Mouse (Mus musculus) frontal cortex, postnatal 36 days (tissue): Measurements from ENCODE around the gene Gm17606.
"Not testable (repeated sequence)": the region's sequence is repeated elsewhere in the genome, so short reads cannot be mapped to it uniquely, and the experiment has no call there.

Experiments used
- DNase-seq, 2 experiments: peaks; one replicate each; pipeline ENCODE4 v3.0.0; 2022; ENCODE audit warnings: low spot score in 2 of 2

Gm17606 gene

DNA sequence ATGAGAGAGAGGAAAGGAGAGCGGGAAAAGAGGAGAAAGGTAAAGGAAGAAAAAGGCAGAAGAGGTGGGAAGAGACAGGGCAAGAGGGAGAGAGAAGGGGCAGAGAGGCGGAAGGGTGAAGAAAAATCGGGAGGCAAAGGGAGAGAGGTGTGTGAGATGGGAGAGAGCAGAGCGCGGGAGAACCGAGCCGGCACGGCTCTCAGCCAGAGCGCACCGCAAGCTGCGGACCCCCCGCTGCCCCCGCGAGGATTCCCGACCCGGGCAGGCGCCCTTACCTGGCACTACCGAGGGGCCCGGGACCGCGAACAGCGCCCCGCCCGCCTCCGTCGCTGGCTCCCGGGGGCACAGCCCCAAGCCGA lies at the start of gene Gm17606:
TSS of gene Gm17606 (plus strand) at position 7 of the 359 bp plus-strand sequence.
- no peak for DNase-seq

DNA sequence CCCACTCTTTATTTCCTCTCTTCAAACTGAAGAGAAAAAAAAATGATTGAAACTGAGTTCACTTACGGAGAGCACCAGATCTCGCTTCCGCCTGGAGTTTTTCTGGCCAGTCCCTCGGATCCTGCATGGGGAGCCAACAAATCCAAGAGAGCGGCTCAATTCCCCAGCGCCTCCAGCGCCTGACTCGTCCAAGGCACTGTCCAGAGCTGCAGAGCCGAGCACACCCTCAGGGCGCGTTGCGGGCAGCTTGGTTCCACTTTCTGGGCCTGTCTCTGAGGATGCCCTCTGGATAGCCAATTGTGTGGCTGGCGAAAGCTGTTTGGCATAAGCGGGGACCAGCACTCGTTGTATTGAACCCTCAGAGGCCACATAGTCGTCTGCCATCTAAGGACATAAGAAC lies 49.7 kb upstream of the Gm17606 start:
- no peak for DNase-seq

DNA sequence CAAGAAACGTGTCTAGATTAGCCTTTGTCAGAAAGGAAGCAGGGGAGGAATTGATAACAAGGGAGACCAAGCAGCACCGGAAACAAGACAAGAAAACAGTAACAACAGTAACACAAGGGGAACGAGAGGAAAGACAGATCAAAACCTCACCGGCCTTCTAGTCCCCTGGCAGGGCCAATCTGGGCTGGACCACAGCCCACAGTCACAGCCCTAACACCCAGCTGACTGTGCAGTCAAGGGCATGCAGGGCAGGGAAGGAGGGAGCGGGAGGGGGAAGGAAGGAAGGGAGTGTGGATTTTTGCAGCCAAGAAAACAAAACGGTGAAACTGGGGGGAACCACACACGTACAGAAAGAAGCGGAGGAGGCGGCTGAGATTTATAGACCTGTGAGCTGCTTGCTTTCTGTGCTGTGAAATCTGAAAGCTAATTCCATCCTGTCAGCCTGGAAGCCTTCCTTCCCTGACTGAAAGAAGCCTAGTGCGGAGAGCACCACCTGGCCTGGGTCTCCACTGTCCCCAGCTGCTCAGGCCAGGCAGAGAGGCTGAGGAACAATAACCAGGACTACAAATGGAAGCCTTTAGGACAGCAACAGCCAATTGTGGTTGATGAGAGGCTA lies 48.3 kb upstream of the Gm17606 start:
- DNase-seq, result peak; percentile 50 to 68

DNA sequence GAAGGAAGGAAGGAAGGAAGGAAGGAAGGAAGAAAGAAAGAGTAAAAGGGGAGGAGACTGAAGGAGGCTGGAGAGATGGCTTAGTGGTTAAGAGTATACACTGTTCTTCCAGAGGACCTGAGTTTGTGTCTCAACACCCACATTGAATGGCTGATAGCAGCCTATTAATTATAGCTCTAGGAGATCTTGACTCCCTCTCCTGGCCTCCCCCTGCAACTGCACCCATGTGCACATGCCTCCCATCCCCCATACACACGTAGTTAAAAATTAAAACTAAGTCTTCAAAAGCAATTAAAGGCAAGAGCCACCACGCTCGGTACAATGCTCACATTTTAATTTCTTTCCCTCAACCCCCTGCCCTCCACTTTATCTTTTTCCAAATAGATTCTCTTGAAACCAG lies 46.7 kb upstream of the Gm17606 start:
- DNase-seq, result no peak

DNA sequence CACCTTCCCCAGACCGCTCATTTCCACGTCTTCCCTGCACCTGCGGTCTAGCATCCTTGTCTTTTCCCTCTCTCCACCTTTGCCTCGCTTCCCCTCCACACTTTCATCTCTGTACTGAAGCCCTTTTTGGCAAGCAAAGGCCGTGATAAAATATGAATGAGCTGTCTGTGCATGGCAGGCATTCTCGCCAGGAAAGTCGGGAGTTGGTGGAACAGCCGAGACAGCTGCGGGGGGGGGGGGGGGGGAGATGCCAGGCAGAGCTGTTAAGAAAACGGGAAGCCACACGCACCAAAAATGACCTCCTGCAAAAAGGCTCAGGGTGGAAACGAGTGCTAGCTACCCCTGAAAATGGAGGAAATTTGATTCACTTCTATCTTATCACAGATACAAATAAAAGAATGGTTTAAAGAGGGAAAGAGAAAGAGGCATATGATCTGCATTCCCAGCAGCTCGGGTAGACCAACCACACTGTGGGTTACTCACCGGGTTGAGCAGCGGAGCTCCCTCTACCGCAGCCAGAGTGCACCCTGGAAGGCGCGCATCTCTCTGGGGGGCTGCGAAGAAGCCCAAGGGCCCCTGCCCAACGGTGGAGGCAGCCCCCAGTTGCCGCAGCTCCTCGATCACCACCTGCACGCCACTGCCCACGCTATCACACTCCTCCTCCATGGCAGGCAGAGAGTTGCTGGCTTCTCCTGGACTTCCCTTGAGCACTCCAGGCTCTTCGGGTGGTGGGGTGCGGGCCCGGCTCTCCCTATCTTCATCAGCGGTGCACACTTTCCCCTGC lies 45.9 kb upstream of the Gm17606 start:
- peak; percentile 55 to 57 for DNase-seq

DNA sequence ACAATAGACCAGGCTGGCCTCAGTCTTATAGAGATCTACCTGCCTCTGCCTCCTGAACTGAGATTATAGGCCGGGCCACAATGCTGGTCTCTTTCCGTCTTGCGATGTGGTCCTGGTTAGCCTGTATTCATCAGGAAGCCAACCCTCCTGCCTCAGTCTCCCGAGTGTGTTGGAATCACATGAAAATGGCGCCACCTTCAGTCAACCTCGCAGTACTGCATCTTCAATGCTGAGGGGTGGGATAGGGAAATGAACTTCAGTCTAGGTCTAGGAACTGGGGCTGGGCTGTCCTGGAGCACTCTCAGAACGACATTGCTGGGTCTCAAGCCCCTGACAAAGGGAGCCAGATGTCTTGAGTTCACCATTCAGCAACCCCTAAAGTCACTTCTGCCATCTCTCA lies 43.7 kb upstream of the Gm17606 start:
- DNase-seq, result no peak

DNA sequence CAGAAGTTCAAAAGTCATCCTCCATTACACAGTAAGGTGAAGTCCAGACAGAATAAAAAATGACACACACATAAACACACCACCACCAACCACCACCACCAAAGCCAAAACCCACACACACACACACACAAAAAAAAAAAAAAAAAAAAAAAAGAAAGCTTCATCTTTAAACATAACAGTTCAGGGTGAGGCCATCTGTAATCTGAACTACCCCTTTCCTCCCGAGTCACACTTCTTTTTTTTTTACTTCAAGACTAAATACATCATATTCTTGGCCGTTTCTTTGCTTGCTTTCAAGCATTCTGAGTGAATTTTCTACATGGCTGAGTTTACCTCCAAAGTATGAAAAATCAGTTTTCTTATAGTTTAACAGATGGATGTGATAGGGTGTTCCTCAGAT lies 39.2 kb upstream of the Gm17606 start:
- no peak for DNase-seq

DNA sequence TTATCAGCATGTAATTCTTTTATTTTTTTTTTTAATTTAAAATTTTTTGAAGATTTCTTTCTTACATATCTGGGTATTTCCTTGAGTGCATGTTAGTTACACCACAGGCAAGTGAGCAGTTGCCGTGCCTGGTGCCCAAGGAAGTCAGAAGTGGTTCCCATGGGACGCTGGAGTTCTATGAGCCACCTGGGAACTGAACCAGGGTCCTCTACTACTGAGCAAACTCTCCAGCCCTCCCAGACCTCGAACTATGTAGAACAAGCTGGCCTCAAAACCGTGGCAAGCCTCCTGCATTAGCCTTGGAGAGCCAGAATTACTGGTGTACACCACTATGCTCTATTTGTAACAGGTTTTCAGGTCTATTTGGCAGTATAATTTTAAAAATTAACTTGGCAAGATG lies 38.1 kb upstream of the Gm17606 start:
- no peak for DNase-seq

DNA sequence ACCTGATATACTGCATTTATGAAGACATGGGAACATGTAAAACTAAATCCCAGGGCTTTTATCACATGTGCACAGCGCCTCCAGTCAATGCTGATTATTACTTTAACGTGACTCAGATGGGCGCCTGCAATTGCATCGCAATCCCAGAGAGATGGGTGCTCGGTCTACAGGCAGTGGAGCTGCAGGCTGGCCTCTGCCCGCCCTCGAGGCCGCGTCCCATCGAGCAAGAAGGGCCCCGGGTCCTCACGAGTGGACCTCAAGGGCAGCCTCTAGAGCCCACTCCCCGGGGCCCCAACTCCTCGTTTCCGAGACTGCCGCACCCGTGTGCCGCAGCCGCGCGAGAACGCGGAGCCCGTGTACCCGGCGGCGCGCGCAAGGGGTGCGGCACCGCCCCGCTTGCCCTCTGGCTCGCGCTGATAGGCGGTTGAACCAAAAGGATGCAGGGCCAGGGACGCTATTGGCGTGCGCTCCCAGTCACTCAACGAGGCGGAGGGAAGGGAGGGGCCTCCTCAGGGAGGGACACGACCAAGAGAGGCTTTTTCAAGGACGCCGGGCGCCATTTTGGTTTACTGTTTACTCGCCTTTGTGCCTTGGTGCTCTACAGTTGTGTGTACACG lies 37.6 kb upstream of the Gm17606 start:
- DNase-seq, result peak; percentile 93 to 95

DNA sequence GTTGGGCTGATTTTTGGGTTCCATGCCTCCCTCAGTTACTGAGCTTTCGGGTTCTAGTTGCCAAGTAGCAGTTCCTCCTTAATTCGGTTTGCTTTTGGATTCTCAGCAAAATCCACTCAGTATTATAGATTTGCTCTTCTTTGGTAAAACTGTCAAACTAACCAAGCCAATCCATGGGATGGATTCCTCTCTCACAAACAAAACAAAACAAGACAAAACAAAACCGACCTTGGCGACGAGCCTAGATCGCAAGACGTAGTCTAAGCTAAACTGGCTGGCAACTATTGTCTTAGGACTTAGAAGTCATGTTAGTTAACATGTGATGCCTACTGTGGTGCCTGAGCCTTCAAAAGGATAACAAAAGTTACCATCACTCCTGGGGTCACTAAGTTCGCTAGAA lies 37.1 kb upstream of the Gm17606 start:
- DNase-seq, result no peak

DNA sequence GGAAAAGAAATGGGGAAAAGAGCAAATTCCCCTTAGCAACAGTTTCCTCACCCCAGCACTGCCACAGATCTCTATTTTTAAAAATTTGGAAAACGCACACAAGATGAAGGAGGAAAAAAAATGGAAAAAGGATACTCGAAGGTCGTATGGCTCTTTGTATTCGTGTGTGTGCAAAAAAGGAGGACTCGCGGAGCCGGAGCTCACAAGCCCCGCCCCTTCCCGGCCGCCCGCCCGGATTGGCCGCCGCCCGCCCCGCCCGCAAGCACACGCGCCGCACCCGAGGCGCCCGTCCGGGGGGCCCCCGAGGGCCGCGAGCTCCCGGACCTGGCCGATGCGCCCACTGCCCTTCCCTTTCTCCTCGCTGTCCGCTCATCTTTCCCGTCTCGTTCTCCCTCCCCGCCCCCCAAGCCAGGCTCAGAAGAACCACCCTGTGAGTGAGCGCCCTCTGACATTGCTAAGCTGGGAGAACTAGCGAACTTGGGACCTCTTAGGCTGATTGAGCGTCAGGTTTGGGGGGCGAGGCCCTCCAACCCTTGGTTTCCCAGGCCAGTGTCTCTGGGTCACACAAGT lies 34.9 kb upstream of the Gm17606 start, which contains the start of gene 4931414P19Rik:
TSS of gene 4931414P19Rik (minus strand) at position 242 of the 570 bp plus-strand sequence.
- peak; percentile 70 to 71 for DNase-seq

DNA sequence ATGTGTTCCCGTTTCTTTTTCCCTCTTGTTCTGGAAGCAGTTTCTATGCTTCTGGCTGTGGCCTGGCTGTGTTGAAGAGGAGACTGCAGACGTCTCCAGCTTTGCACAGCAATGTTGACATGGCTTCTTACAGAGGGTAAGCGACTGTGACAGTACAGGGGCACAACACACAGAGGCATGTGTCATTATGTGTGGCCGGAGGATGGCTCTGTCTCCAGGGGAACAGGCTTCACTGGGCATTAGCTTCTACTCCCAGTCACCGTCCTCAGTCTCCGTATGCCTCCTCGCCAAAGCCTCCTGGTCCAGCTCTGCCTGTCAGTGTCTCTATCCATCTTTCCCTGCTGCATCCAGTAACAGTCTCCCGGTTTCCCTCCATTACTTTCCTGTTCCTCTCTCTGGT lies 33.5 kb upstream of the Gm17606 start:
- DNase-seq, result no peak

DNA sequence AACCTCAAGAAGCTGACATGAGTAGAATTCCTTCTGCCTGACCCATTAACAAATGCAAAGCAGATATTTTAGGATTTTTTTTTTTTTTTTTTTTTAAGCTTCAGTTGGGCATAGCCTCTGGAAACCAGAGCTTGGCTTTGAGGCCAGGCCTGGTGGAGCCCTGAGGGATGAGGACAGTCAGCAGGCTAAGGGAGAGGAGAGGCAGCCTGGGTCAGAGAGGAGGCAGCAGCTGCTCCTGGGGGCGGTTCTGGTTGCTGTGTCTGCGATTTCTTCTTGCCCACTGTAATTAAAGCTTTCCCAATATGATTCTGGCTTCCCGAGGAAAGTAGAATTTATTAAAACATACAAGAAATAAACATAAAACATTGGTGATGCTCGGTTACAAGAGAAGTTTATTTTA lies 31.5 kb upstream of the Gm17606 start:
- DNase-seq, result no peak

DNA sequence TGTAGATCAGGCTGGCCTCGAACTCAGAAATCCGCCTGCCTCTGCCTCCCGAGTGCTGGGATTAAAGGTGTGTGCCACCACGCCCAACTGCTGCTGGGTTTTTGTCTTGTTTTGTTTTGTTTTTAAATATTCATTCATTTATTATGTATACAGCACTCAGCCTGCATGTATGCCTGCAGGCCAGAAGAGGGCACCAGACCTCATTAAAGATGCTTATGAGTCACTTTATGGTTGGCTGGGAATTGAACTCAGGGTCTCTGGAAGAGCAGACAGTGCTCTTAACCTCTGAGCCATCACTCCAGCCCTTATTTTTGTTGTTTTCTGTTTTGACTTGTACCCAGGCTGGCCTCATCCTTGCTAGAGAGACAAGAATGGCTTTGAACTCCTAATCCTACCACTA lies 30.8 kb upstream of the Gm17606 start:
- DNase-seq, result no peak

DNA sequence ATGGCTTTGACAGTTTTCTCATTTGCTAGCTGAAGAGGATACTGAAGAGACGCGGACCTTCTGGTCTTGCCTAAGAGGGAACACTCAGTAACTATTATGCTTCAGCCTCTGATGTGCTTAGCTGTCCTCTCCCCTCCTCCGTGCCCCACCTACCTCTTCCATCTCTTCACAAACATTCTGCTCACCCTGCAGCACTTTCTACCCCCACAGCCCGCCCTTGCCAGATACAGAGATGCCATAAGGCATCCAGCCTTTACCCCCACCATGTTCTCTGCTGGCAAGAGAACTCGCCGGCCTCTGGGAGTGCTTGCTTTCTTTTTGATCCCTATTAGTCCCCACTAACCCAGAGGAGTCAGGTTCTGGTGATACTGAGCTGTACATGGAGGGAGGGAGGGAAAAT lies 30.1 kb upstream of the Gm17606 start:
- peak; percentile 42 to 66 for DNase-seq

DNA sequence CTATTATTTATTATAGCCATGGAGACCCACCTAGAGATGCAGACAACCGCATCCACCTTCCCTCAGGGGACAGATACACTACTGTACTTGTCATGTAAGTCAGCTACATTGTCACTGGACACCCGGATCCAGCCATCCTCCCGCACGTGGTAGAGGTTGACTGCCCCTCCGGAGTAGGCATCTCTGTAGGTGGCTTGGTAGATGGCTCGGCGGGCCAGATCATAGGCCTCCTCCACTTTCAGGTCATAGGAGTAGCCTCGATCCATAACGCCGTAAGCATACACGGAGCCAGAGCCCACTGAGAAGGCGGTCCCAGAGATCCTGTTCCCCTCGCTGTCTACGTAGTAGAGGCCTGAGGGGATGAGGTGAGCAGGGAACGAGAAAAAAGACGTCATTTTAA lies 26.6 kb upstream of the Gm17606 start:
- DNase-seq, result not testable (repeated sequence)

DNA sequence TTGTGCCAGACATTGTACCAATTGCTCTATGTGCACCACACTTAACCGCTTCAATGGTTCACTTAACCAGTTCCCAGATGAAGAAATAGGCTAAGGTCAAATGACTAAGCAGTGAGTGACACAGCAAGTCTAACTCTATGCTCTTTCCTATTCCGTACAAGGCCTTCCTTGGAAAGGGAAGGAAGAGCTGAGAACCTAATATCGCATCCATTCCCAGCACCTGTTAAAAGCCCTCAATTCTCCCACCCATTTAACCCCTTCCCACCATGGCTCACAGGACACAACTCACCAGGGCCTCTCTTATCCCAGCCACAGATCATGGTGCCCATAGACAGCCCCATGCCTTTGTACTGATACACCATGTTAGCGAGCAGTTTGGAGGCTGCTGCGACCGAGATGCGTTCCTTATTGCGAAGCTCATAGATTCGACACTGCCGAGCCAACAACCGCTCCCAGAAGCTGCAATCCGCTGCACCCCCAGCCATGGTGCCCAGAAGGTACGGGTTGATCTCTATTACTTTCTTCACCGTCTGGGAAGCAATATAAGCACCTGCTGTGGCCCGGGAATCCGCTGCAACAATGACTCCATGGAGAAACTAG lies 24.4 kb upstream of the Gm17606 start:
- DNase-seq, result no peak

DNA sequence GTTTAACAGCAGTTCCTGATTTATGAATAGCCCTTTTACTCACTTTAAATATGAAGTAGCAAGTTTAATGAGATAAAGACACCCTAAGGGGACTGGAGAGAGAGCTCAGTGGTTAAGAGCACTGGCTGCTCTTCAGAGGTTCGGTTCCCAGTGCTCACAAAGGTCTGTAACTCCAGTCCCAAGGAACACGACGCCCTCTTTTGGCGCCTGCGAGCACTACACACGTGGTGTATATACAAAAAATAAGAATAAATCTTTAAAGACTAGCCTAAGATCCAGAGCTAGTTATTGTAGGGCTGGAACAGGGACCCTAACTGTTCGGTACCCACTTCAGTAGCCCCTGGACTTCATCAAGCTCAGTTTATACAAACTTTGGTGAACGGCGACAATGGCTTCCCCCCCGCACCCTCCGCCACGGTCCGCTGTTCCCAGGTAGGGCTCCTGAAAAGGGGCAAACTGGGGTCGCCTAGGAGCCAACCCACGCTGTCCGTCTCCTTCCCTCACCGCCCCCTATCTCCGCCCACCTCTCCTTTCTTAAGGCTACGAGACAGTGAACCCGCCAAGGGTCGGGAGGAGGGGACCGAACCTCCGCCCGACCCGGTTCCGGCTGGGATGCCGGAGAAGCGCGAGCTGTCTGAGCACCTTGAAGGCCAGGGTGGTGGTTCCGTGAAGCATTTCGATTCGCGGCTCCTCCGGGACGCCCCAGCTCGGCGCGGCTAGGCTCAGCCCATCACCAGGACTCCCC lies 23.4 kb upstream of the Gm17606 start:
- DNase-seq, result no peak

DNA sequence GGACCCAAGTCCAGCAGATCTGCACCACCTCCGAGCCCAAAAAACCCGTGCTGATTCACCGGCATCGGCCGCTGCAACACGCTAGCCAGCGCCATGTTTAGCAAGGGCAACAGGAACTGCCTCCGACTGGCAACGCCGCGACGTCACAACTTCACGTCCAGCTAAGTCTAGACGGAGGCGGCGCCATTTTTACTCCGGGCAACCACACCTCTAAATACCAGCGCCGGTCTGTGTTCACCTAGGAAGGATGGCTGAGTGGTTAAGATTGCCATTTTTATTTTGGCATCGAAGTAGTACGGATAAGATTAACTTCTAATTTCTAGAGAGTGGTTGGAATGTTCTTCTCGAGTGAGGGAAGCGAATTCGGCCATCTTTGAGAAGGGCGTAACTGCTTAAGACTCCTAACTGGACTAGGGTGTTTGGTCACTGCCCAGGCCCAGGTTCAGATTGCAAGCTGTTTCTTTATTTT lies 22.8 kb upstream of the Gm17606 start, which contains the start of gene Psmb5:
TSS of gene Psmb5 (minus strand) at position 126 of the 469 bp plus-strand sequence.
- DNase-seq, result peak; percentile 90 to 92

DNA sequence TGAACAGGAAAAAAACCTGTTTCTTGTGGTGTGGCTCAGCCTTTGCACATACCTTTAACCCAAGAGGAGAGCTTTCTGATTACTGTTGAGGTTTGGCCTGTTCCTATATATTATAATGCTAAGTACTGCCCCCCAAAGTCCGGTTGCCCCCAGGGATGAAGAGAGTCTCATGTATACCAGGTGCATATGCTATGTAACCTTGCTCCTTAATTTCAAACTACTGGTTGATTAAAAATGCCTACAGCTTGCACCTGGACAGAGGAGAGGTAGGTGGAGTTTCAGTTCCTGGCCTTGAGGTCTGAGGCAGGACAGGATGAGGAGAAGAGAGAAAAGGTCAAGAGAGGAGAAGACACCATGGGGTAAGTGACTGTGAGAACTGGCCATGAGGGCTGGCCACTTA lies 19.6 kb upstream of the Gm17606 start, which contains the start of gene Psmb11:
TSS of gene Psmb11 (plus strand) at position 301 of the 400 bp plus-strand sequence.
- no peak for DNase-seq

DNA sequence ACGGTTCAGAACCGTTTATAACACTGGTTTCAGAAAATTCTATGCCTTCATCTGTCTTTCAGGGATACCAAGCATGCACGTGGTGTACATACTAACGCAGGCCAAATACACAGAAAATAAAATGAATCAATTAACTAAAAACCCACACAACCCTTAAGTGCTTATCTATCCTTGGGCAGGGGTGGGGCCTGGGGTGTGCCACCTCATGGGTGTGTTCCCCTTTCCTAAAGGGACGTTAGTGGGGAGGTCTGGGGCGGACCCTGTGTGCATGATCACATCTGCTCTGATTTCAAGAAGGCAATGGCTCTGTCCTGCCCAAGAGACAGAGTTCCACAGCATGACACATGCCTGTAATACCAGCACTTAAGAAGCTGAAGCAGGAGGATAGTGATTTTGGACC lies 17.4 kb upstream of the Gm17606 start:
- DNase-seq, result no peak
